Mouse (Mus musculus) left cerebral cortex, adult 6 months (tissue): Measurements from ENCODE around the gene Efnb2. TPM values are rescaled to one million over a fixed set of nuclear protein-coding genes. Genes with fewer than 3 reads are reported as not detected.

ENCODE experiments used
- long read RNA-seq, 2 experiments: library from polyadenylated mRNA; unstranded; transcript quantifications; one replicate each; pipeline ENCODE4 v2.0.0; 2019 to 2020
- polyA plus RNA-seq: library from polyadenylated mRNA; unstranded; fragments of <200 nt; fragmentation: Nextera tagmentation; gene quantifications from 2 replicates; pipeline ENCODE4 v1.2.3, GENCODE M21; 2021

The Efnb2 gene
- 4.7 and 7.9 TPM in 2 replicates for polyA plus RNA-seq
- long read RNA-seq, experiment 1, partial matches to known transcripts: 4 of 14 reads
- long read RNA-seq, experiment 1, other reads (novel, unspliced or antisense): 10 of 14 reads
- long read RNA-seq, experiment 2, partial matches to known transcripts: 0 of 16 reads
- long read RNA-seq, experiment 2, other reads (novel, unspliced or antisense): 16 of 16 reads

GRCm38 (mm10) chr8:8661103-8661758 is at the start of gene Efnb2:
Gene Efnb2 (minus strand): TSS chr8:8661242.

GRCm38 (mm10) chr8:8690146-8691092 is 29.4 kb upstream of the Efnb2 start, which contains the start of gene Arglu1:
Gene Arglu1 (minus strand): TSS chr8:8690521.

Other genes with a start within 250 kb of the Efnb2 start
- gene Arglu1, start 29.3 kb upstream of the Efnb2 start, polyA plus RNA-seq: 39.5 and 50.1 TPM in 2 replicates